Mouse (Mus musculus) CH12.LX (cell line): ENCODE results near the gene Mark1. TPM values are rescaled to one million over a fixed set of nuclear protein-coding genes. Genes with fewer than 3 reads are reported as not detected.
A peak's percentile ranks its signal among the peaks of the same experiment; 100 is the strongest.

ENCODE experiments used
- DNase-seq: peaks from one replicate; pipeline ENCODE4 v3.0.0-alpha.2; 2013; ENCODE audit errors: extremely low read depth
- H3K27ac ChIP-seq: 2 replicates; pipeline ENCODE4 v1.5.1; 2012; ENCODE audit warnings: low read depth, mild to moderate bottlenecking, control low read depth, moderate library complexity; ENCODE audit not compliant: insufficient read depth
- H3K27me3 ChIP-seq: replicated peaks from 2 replicates; pipeline ENCODE3; 2012; ENCODE audit warnings: inconsistent platforms
- H3K36me3 ChIP-seq, 2 experiments: replicated peaks in 1 of 2; 2 replicates each; pipeline versions ENCODE3 to v1.6.1; 2012; ENCODE audit warnings: inconsistent platforms in 1 of 2, low read length in 1 of 2, mild to moderate bottlenecking in 1 of 2, mixed read lengths in 1 of 2, moderate library complexity in 1 of 2; ENCODE audit not compliant: control insufficient read depth in 1 of 2, insufficient read depth in 1 of 2
- H3K4me1 ChIP-seq, 2 experiments: 2 replicates each; pipeline ENCODE4 v1.6.1; 2012; ENCODE audit warnings: inconsistent platforms in 1 of 2, moderate library complexity in 1 of 2; ENCODE audit not compliant: insufficient read depth in 2 of 2, control insufficient read depth in 1 of 2
- H3K4me2 ChIP-seq: 2 replicates; pipeline ENCODE4 v1.6.1; 2012; ENCODE audit warnings: low read depth, mild to moderate bottlenecking, control low read depth; ENCODE audit not compliant: poor library complexity, insufficient read depth, severe bottlenecking
- H3K4me3 ChIP-seq, 3 experiments: fragments of 150-350 bp in 1 of 3; sonication (generic) in 1 of 3; replicated peaks in 1 of 3; 2 replicates each; pipeline versions ENCODE3 to v1.5.1; 2011 to 2012; ENCODE audit warnings: low read depth in 2 of 3, low read length in 2 of 3, mild to moderate bottlenecking in 2 of 3, moderate library complexity in 2 of 3, control low read depth in 1 of 3, improper control_type of control experiment in 1 of 3, inconsistent platforms in 1 of 3, mixed read lengths in 1 of 3; ENCODE audit not compliant: poor library complexity in 1 of 3
- H3K79me2 ChIP-seq: replicated peaks from 2 replicates; pipeline ENCODE4 v1.6.1; 2012; ENCODE audit warnings: mild to moderate bottlenecking, moderate library complexity; ENCODE audit not compliant: control insufficient read depth, poor library complexity, insufficient read depth, severe bottlenecking; ENCODE audit errors: extremely low read depth
- H3K9ac ChIP-seq: 2 replicates; pipeline ENCODE4 v1.6.1; 2012; ENCODE audit warnings: low read depth, mild to moderate bottlenecking, control low read depth, moderate library complexity; ENCODE audit not compliant: insufficient read depth
- H3K9me3 ChIP-seq: replicated peaks from 2 replicates; pipeline ENCODE3; 2012; ENCODE audit warnings: low read length, inconsistent platforms, mixed read lengths
- BHLHE40 ChIP-seq: IDR thresholded peaks from 2 replicates; pipeline ENCODE4 v1.6.1; 2011; ENCODE audit warnings: mild to moderate bottlenecking, low read depth, low read length, improper control_type of control experiment
- CHD1 ChIP-seq: IDR thresholded peaks from 2 replicates; pipeline ENCODE4 v1.6.1; 2012; ENCODE audit warnings: low read depth, low read length, improper control_type of control experiment, inconsistent platforms
- CTCF ChIP-seq, 2 experiments: IDR thresholded peaks in 1 of 2; conservative IDR thresholded peaks in 1 of 2; 2 replicates each; pipeline ENCODE4 v1.5.1; 2011 to 2012; ENCODE audit warnings: low read depth in 2 of 2, low read length in 2 of 2, improper control_type of control experiment in 1 of 2, inconsistent platforms in 1 of 2, mild to moderate bottlenecking in 1 of 2, moderate library complexity in 1 of 2
- E2F4 ChIP-seq: IDR thresholded peaks from 2 replicates; pipeline ENCODE4 v1.6.1; 2011; ENCODE audit warnings: low read depth, low read length, improper control_type of control experiment; ENCODE audit not compliant: insufficient replicate concordance
- ELF1 ChIP-seq: IDR thresholded peaks from 2 replicates; pipeline ENCODE4 v1.6.1; 2014; ENCODE audit warnings: low read depth, mild to moderate bottlenecking, inconsistent platforms, low read length, improper control_type of control experiment
- EP300 ChIP-seq: IDR thresholded peaks from 2 replicates; pipeline ENCODE4 v1.6.1; 2011; ENCODE audit warnings: low read length, improper control_type of control experiment
- GABPA ChIP-seq: IDR thresholded peaks from 2 replicates; pipeline ENCODE4 v1.6.1; 2012; ENCODE audit warnings: low read depth, low read length, improper control_type of control experiment, inconsistent platforms; ENCODE audit not compliant: insufficient replicate concordance
- IRF4 ChIP-seq: IDR thresholded peaks from 2 replicates; pipeline ENCODE4 v1.6.1; 2014; ENCODE audit warnings: low read depth, mild to moderate bottlenecking, inconsistent platforms, low read length, improper control_type of control experiment
- JUN ChIP-seq: IDR thresholded peaks from 2 replicates; pipeline ENCODE4 v1.6.1; 2011; ENCODE audit warnings: low read depth, mild to moderate bottlenecking, low read length, improper control_type of control experiment, moderate library complexity; ENCODE audit not compliant: insufficient read depth
- JUND ChIP-seq: conservative IDR thresholded peaks from 2 replicates; pipeline ENCODE4 v1.6.1; 2011; ENCODE audit warnings: low read depth, low read length, improper control_type of control experiment
- KAT2A ChIP-seq: IDR thresholded peaks from 2 replicates; pipeline ENCODE4 v1.6.1; 2012; ENCODE audit warnings: low read length, improper control_type of control experiment, inconsistent platforms; ENCODE audit not compliant: insufficient replicate concordance
- MAZ ChIP-seq: IDR thresholded peaks from 2 replicates; pipeline ENCODE4 v1.6.1; 2012; ENCODE audit warnings: low read depth, mild to moderate bottlenecking, inconsistent platforms, low read length, improper control_type of control experiment, moderate library complexity
- MEF2A ChIP-seq: IDR thresholded peaks from 2 replicates; pipeline ENCODE4 v1.6.1; 2014; ENCODE audit warnings: low read depth, mild to moderate bottlenecking, inconsistent platforms, low read length, improper control_type of control experiment, borderline replicate concordance
- MXI1 ChIP-seq: IDR thresholded peaks from 2 replicates; pipeline ENCODE4 v1.6.1; 2011; ENCODE audit warnings: mild to moderate bottlenecking, low read depth, low read length, improper control_type of control experiment
- NRF1 ChIP-seq: IDR thresholded peaks from 2 replicates; pipeline ENCODE4 v1.6.1; 2014; ENCODE audit warnings: low read depth, mild to moderate bottlenecking, inconsistent platforms, low read length, improper control_type of control experiment, moderate library complexity
- PAX5 ChIP-seq: IDR thresholded peaks from 2 replicates; pipeline ENCODE4 v1.6.1; 2012; ENCODE audit warnings: low read length, inconsistent platforms, mixed read lengths
- POLR2A ChIP-seq: IDR thresholded peaks from 2 replicates; pipeline ENCODE4 v1.6.1; 2011; ENCODE audit warnings: low read depth, mild to moderate bottlenecking, improper control_type of control experiment, low read length
- POLR2AphosphoS2 ChIP-seq: IDR thresholded peaks from 2 replicates; pipeline ENCODE4 v1.6.1; 2011; ENCODE audit warnings: low read depth, low read length, improper control_type of control experiment
- RAD21 ChIP-seq: IDR thresholded peaks from 2 replicates; pipeline ENCODE4 v1.6.1; 2011; ENCODE audit warnings: low read depth, mild to moderate bottlenecking, low read length, improper control_type of control experiment, moderate library complexity
- RCOR1 ChIP-seq: conservative IDR thresholded peaks from 2 replicates; pipeline ENCODE4 v1.6.1; 2012; ENCODE audit warnings: low read depth, mild to moderate bottlenecking, inconsistent platforms, low read length, improper control_type of control experiment
- SIN3A ChIP-seq: IDR thresholded peaks from 2 replicates; pipeline ENCODE4 v1.6.1; 2012; ENCODE audit warnings: low read length, improper control_type of control experiment, inconsistent platforms
- SMC3 ChIP-seq: IDR thresholded peaks from 2 replicates; pipeline ENCODE4 v1.6.1; 2011; ENCODE audit warnings: low read depth, low read length, improper control_type of control experiment
- TCF12 ChIP-seq: IDR thresholded peaks from 2 replicates; pipeline ENCODE4 v1.6.1; 2014; ENCODE audit warnings: low read depth, mild to moderate bottlenecking, inconsistent platforms, low read length, improper control_type of control experiment
- UBTF ChIP-seq: IDR thresholded peaks from 2 replicates; pipeline ENCODE4 v1.6.1; 2012; ENCODE audit warnings: low read depth, mild to moderate bottlenecking, inconsistent platforms, low read length, improper control_type of control experiment, moderate library complexity
- USF1 ChIP-seq: IDR thresholded peaks from 2 replicates; pipeline ENCODE4 v1.6.1; 2014; ENCODE audit warnings: low read depth, mild to moderate bottlenecking, inconsistent platforms, low read length, improper control_type of control experiment
- USF2 ChIP-seq: conservative IDR thresholded peaks from 2 replicates; pipeline ENCODE4 v1.6.1; 2011; ENCODE audit warnings: low read depth, low read length, improper control_type of control experiment
- ZC3H11A ChIP-seq: IDR thresholded peaks from 2 replicates; pipeline ENCODE4 v1.6.1; 2012; ENCODE audit warnings: low read depth, mild to moderate bottlenecking, inconsistent platforms, low read length, improper control_type of control experiment
- ZKSCAN1 ChIP-seq: IDR thresholded peaks from 2 replicates; pipeline ENCODE4 v1.6.1; 2012; ENCODE audit warnings: low read depth, inconsistent platforms, low read length, improper control_type of control experiment, borderline replicate concordance
- ZMIZ1 ChIP-seq: IDR thresholded peaks from 2 replicates; pipeline ENCODE4 v1.6.1; 2012; ENCODE audit warnings: low read depth, mild to moderate bottlenecking, inconsistent platforms, low read length, improper control_type of control experiment
- ZNF384 ChIP-seq: IDR thresholded peaks from 2 replicates; pipeline ENCODE4 v1.6.1; 2012; ENCODE audit warnings: low read depth, low read length, improper control_type of control experiment, inconsistent platforms
- dilution Hi-C: fragments of 300-500 bp; cut with MboI; formaldehyde crosslinking; loops from 2 replicates; pipeline ENCODE4 v1.14.3; 2020; ENCODE audit warnings: low sequenced_read_pairs; ENCODE audit not compliant: extremely low pct_unique_long_range_greater_than_20kb, extremely low pct_ligation_motif_present
- in situ Hi-C: fragments of 300-500 bp; cut with MboI; formaldehyde crosslinking; loops from 3 replicates; pipeline ENCODE4 v1.14.3; 2019; ENCODE audit warnings: low sequenced_read_pairs, low pct_ligation_motif_present, low pct_unique_long_range_greater_than_20kb, mixed read lengths
- polyA plus RNA-seq: library from polyadenylated mRNA; unstranded; fragments of >175 nt; gene quantifications from 2 replicates; pipeline ENCODE4 v1.2.1, GENCODE M21; 2012; ENCODE audit warnings: low read depth; ENCODE audit not compliant: insufficient read length
- total RNA-seq, 2 experiments: library from RNA; depleted of rRNA; stranded (reverse); fragments of 300-350 nt in 1 of 2; fragments of >200 nt in 1 of 2; gene quantifications; 2 replicates each; pipeline ENCODE4 v1.2.3; 2012 to 2014

Gene Mark1
- total and polyA plus RNA-seq, 3 experiments: not detected

DNA sequence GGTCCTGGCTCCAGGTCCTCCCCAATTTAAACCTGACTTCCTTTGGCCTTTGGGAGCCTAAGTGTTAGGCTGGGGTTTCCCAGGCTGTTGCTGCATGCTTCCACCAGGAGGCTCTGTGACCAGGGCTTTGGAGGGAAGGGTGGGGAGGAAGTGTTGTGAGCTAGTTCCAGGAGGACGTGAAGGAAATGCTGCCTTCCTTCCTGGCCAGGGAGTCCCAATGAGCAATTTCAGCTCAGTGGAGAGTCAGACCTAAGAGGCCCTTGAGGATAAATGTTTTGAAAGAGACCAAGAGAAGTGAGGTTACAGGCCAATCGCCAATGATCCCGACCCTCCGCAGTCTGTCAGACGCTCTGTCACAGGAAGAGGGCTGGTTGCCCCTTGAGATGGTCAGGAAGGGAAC is 146.0 kb downstream of the Mark1 start:
- no peak overlapping the region for H3K4me2 ChIP-seq
- H3K36me3 ChIP-seq: no peaks in the 10 kb centered on the region
- no peaks in the 10 kb centered on the region for H3K9me3 ChIP-seq
- no peak overlapping the region for H3K27ac ChIP-seq
- no peaks in the 10 kb centered on the region for H3K79me2 ChIP-seq
- peaks cover 3 to 10% of the 10 kb centered on the region in 2 experiments; a peak in 2 of 4 replicates for H3K4me1 ChIP-seq
- no peaks in the 10 kb centered on the region for H3K27me3 ChIP-seq
- TF ChIP-seq SMC3 (peak; percentile 70), RAD21 (peak; percentile 44), MAZ (peak; percentile 67; the same call in 1 of the 2 replicates), POLR2AphosphoS2 (no peak), CTCF (conservative IDR thresholded peaks at IDR 0.05 in 1 of 2, IDR thresholded peaks at IDR 0.05 in 1 of 2; ENCODE audit: low read depth in 2 of 2, low read length in 2 of 2) (peak in 1 of 2 experiments; percentile 71; a peak in 2 of 4 replicates)
- in situ Hi-C loops (no loop called here), dilution Hi-C loops (no loop called here)
- no peak overlapping the region for H3K9ac ChIP-seq
- peak; percentile 34 for DNase-seq
- no peak overlapping the region for H3K4me3 ChIP-seq

DNA sequence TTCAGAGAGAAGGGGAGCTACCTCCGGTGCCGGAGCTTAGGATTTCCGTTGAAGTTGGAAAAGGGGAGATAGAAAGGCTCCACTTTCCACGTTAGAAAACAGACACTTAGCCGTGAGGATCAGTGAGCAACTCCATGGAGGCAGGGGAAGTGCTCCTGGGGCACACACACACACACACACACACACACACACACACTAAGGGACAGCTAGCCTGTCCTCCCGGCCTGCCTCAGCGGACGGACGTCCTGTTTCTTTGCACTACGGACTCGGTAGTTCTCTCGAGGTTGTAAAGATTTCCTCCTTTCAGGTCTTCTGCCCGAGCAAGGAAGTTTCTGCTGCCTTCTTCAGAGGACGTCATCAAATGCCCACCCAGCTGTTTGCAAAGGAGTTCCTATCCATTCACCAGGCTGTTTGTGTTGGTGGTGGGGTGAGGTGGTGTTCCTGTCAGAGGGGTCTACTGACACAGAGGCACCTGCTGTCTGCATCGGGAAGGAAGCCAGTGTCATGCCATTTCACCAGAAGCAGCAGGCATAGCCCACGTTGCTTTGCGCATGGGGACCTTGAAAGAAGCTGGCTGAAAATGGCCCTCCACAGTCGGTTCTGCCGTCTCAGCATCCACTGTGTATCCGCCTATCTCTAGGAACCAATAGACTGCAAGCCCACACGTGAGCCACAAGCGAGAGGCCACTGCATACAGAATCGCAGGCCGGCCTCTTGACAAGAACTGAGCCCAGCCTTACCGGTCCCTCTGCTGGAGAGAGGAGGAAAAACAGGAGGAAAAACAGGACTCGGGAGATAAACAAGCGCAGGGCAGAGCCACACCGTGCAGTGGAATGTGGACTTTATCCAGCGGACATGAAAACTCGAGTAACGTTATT is 147.4 kb downstream of the Mark1 start:
- dilution Hi-C loops: no loop called here
- no peak overlapping the region for H3K27ac ChIP-seq
- TF ChIP-seq GABPA (no peak), MAZ (no peak), SMC3 (peak; percentile 52), NRF1 (0 out of 2 replicates have a peak, but pooled peaks have one; percentile 13), PAX5 (no peak), ZNF384 (no peak), KAT2A (no peak), ZKSCAN1 (no peak), RAD21 (peak; percentile 17), MEF2A (no peak), RCOR1 (no peak), TCF12 (no peak), CTCF (conservative IDR thresholded peaks at IDR 0.05 in 1 of 2, IDR thresholded peaks at IDR 0.05 in 1 of 2; ENCODE audit: low read depth in 2 of 2, low read length in 2 of 2) (peak in 1 of 2 experiments; percentile 66; a peak in 2 of 4 replicates), ZMIZ1 (no peak), JUND (no peak), EP300 (no peak), BHLHE40 (peak; percentile 80), ELF1 (no peak), MXI1 (no peak), SIN3A (no peak), ZC3H11A (no peak), USF1 (no peak), USF2 (no peak), UBTF (no peak), E2F4 (no peak), POLR2A (no peak), POLR2AphosphoS2 (no peak), IRF4 (no peak), JUN (no peak), CHD1 (no peak)

More for the DNA sequence above, 147.4 kb downstream of the Mark1 start:
- Histone ChIP-seq H3K4me3 (no peak overlapping the region), H3K9me3 (no peaks in the 10 kb centered on the region), H3K79me2 (no peaks in the 10 kb centered on the region), H3K4me2 (peak overlapping the region; percentile 6; the same call in 1 of the 2 replicates), H3K4me1 (peaks cover 3 to 10% of the 10 kb centered on the region in 2 experiments; a peak in 2 of 4 replicates), H3K27me3 (no peaks in the 10 kb centered on the region), H3K9ac (no peak overlapping the region), H3K36me3 (no peaks in the 10 kb centered on the region)
- in situ Hi-C loops: no loop called here
- DNase-seq: peak; percentile 45
